Mouse (Mus musculus): Measurements from ENCODE around the gene Cntd1. TPM values are rescaled to one million over a fixed set of nuclear protein-coding genes. Genes with fewer than 3 reads are reported as not detected.

The Cntd1 gene
- total RNA-seq, 2 experiments from 2014 or later, result 0.20 to 0.36 TPM

DNA sequence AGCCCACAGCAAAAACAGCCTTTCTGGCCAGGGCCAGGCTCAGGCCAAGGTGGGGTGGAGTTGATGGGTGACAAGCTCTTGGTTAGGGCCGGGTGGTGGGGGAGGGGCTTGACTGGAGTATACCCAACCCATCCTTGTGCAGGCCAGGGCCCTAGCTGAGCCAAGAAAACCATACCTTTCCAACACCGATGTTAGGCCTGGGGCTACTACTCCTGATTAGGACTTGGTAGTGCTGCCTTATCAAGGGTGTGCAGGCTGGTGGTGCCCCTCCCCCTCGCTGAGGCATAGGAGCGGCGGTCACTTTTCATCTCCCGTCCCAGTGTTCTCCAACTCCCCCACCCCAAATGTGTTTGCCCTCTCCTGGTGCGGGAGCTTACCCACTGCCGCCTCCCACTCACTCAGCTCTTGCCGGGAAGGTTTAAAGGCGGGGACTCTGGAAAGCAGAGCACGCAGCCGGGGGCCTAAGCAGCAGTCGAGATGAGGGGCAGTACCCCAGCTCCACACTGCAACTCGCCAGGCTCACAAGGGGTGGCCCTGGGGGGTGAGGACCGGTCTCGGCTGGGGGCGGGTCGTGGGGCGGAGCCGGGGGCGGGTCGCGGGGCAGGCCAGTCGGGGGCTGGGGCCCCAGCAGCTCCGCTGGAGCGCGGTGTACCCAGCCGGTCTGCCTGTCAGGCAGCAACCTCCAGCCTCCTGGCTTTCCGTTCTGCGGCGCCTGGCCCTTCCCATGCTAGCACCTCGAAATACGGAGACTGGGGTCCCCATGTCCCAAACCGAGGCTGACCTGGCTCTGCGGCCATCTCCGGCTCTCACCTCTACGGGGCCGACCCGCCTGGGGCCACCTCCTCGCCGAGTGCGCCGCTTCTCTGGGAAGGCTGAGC is 18.6 kb upstream of the Cntd1 start, which contains the start of gene Wnk4:
Wnk4 (plus strand) TSS at position 620 of the 878 bp plus-strand sequence.
- DNase-seq, result peak; percentile 64
- Histone ChIP-seq H3K27ac (peak within 1 kb of the TSS; percentile 56), H3K4me3 (peak within 1 kb of the TSS; percentile 76)
- intact Hi-C loops (cut with DNase I), result no loop called here
- TF ChIP-seq CTCF (IDR thresholded peaks at IDR 0.05), result no peak

DNA sequence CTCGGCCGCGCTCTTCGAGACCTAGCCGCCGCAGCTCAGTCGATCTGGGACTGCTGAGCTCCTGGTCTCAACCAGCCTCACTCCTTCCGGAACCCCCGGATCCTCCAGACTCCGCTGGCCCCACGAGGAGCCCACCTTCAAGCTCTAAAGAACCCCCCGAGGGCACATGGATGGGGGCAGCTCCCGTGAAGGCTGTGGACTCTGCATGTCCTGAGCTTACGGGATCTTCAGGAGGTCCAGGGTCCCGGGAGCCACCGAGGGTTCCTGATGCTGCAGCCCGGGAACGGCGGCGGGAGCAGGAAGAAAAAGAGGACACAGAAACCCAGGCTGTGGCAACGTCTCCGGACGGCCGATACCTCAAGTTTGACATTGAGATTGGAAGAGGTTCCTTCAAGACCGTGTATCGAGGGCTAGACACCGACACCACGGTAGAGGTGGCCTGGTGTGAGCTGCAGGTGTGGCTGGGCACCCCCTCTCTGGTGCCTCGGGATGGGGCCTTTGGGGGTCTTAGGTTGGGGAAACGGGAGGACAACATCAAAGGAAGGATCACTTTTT is 17.9 kb upstream of the Cntd1 start:
- peak overlapping the region; percentile 76 for H3K4me3 ChIP-seq
- peak overlapping the region; percentile 56 for H3K27ac ChIP-seq
- no peak for TF ChIP-seq CTCF (IDR thresholded peaks at IDR 0.05)

DNA sequence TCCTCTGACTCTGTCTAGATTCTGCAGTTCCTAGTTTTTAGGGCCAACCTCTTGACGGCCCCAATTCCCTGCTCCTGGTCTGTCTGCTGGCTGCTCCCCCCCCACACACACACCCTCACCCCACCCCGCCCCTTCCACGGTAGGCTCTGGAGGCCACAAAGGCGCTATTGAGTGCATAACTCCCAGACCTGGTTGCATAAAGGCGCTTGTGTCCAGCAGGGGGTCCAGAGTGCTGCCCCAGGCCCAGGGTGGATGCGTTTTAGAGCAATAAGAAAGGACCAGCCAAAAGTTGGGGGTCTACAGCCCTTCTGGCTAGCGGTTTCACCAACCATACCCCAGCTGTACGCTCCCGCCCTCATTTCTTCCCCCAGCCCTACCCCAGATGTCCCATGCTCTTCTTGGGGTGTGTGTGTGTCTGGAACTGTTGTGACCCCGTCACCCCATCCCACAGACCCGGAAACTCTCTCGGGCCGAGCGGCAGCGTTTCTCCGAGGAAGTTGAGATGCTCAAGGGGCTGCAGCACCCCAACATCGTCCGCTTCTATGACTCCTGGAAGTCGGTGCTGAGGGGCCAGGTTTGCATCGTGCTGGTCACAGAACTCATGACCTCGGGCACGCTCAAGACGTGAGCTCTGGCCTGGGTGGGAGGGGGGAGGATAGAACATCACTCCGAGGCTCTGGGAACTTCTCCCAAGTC is 16.4 kb upstream of the Cntd1 start:
- DNase-seq, result no peak
- H3K4me3 ChIP-seq, result no peak overlapping the region
- intact Hi-C loops (cut with DNase I), result no loop called here
- no peak for TF ChIP-seq CTCF (IDR thresholded peaks at IDR 0.05)
- H3K27ac ChIP-seq, result no peak overlapping the region

More for the DNA sequence above, 17.9 kb upstream of the Cntd1 start:
- intact Hi-C loops (cut with DNase I), result no loop called here
- DNase-seq, result no peak

DNA sequence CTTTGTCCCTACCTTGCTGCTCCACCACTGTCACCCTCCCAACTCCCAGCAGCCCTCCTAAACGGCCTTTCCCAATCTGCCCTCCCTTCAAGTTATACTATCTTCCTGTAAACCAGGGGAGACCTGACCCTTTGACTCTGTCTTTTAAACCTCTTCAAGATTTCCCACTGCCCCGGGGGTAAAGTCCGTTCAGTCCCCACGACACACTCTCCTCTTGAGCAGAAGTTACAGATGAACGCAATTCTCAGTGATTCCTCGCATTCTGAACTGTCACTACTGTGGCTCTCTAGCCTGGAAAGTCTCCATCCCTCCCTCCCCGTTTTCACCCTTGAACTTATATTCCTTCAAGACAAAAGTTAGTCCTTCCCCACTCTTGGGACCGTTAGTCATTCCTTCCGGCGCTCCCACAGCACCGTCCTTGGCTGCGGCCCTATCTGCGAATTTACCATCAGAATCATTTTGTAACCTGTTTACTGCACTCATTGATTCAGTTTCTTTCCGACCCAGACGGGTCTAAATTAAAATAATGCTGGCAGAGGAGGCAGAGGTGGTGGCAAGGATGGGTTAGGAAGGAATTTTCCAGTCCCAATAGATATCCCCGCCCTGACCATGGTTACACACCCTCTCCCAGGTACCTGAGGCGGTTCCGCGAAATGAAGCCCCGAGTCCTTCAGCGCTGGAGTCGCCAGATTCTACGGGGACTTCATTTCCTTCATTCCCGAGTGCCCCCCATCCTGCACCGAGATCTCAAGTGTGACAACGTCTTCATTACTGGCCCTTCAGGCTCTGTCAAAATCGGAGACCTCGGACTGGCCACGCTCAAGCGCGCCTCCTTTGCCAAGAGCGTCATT is 15.4 kb upstream of the Cntd1 start:
- Histone ChIP-seq H3K4me3 (no peak overlapping the region), H3K27ac (no peak overlapping the region)
- TF ChIP-seq CTCF (IDR thresholded peaks at IDR 0.05), result no peak
- no peak for DNase-seq
- intact Hi-C loops (cut with DNase I), result no loop called here

DNA sequence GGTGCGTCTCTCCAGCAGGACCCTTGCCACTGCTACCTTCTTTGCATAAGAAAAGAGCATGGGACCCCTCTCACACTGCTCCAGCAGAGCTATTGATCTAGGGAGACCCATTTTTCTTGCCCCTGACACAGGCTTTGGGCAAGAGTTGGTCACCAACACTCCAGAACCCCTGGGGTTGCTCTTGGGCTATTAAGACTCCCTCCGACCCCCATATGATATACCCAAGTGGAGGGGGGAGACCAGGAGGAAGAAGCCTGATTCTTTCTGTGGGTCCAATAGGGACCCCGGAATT is 14.9 kb upstream of the Cntd1 start:
- intact Hi-C loops (cut with DNase I), result no loop called here

DNA sequence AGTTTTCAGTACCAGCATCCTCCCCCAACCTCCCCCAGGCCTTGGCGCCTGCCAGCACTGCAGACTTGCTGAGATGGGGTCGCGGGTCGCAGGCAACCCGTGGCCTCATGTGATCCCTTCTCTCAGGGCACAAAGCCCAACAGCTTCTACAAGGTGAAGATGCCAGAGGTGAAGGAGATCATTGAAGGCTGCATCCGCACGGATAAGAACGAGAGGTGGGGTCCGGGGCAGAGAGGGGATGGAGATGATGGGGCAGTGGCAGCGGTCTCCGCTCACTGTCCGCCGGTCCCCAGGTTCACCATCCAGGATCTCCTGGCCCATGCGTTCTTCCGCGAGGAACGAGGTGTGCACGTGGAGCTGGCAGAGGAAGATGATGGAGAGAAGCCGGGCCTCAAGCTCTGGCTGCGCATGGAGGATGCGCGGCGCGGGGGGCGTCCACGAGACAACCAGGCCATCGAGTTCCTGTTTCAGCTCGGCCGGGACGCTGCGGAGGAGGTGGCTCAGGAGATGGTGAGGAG is 13.8 kb upstream of the Cntd1 start:
- intact Hi-C loops (cut with DNase I), result no loop called here
- Histone ChIP-seq H3K4me3 (no peak overlapping the region), H3K27ac (no peak overlapping the region)
- no peak for TF ChIP-seq CTCF (IDR thresholded peaks at IDR 0.05)
- DNase-seq, result no peak

More for the DNA sequence above, 14.9 kb upstream of the Cntd1 start:
- Histone ChIP-seq H3K4me3 (no peak overlapping the region), H3K27ac (no peak overlapping the region)
- no peak for TF ChIP-seq CTCF (IDR thresholded peaks at IDR 0.05)
- no peak for DNase-seq

DNA sequence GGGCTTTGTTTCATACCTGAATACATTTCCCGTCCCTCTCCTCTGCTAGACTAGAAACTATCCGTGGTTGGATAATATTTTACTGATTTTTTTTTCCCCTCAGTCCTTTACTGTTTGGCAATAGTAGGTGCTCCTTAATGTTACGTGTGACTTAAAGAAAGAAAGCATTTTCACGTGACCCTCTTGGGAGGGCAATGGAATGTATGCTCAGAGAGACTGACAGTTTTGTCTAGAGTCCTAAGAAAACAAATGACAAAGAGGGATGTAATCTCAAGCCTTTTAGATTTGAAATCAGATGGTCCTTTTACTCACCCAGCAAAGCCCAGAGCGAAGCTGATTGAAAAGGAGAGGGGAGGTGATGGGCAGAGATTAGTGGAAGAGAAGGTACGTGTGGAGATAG is 12.9 kb upstream of the Cntd1 start:
- H3K4me3 ChIP-seq, result no peak overlapping the region
- DNase-seq, result no peak
- intact Hi-C loops (cut with DNase I), result no loop called here
- H3K27ac ChIP-seq, result no peak overlapping the region
- TF ChIP-seq CTCF (IDR thresholded peaks at IDR 0.05), result no peak

DNA sequence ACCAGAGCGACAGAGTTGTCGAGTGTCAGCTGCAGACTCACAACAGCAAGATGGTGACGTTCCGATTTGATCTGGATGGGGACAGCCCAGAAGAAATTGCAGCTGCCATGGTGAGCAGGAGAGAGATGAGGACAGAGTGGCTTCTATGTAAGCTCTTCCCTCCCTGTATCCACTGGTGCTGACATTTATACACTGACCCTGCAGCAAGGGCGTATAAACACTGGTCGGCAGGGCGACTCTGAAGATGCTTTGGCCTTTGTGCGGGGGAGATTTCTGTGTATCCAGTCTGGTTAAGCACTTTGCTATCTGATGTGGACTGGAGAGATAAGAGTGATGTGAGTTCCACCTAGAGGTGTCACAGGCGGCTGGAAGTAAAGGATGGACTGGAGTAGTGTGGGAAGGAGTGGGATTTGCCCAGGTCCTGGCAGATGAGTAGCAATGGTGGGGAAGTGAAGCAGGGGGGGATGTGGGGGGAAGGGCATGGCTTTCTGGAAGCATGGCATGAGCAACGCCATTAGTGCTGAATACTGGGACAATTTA is 9.2 kb upstream of the Cntd1 start:
- no peak for TF ChIP-seq CTCF (IDR thresholded peaks at IDR 0.05)
- no peak overlapping the region for H3K27ac ChIP-seq
- DNase-seq, result no peak
- H3K4me3 ChIP-seq, result no peak overlapping the region
- intact Hi-C loops (cut with DNase I), result no loop called here

DNA sequence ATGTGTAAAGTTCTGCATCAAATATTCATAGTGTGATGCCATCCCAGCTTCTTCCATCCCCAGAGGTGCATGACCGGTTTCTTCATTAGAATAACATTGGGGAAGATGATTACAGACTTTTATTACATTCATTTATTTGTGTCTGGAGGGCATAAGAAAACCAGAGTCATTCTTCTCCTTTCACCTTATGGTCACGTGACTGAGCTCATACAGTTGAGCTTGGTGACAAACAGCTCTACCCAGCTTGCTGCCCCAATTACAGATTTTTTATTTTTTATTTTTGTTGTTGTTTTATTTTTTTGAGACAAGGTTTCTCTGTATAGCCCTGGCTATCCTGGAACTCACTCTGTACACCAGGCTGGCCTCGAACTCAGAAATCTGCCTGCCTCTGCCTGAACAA is 6.4 kb upstream of the Cntd1 start:
- no peak overlapping the region for H3K27ac ChIP-seq
- intact Hi-C loops (cut with DNase I), result no loop called here
- H3K4me3 ChIP-seq, result no peak overlapping the region
- TF ChIP-seq CTCF (IDR thresholded peaks at IDR 0.05), result no peak
- no peak for DNase-seq

DNA sequence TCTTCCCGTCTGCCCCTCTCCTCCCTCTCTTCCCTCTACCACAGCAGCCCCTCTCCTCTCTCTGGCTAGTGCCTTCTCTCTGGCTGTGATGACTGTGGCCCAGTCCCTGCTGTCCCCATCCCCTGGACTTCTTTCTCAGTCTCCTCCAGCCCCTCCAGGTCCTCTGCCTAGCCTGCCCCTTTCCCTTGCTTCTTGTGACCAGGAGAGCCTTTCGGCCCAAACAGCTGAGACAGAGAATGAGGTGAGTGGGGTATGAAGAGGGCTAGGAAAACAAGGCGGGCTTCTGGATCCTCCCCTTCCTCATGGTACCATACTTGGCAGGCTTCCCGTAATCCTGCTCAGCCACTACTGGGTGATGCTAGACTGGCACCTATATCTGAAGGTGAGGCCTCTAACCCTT is 3.5 kb upstream of the Cntd1 start:
- Histone ChIP-seq H3K27ac (no peak overlapping the region), H3K4me3 (no peak overlapping the region)
- intact Hi-C loops (cut with DNase I), result no loop called here
- DNase-seq, result no peak
- no peak for TF ChIP-seq CTCF (IDR thresholded peaks at IDR 0.05)

DNA sequence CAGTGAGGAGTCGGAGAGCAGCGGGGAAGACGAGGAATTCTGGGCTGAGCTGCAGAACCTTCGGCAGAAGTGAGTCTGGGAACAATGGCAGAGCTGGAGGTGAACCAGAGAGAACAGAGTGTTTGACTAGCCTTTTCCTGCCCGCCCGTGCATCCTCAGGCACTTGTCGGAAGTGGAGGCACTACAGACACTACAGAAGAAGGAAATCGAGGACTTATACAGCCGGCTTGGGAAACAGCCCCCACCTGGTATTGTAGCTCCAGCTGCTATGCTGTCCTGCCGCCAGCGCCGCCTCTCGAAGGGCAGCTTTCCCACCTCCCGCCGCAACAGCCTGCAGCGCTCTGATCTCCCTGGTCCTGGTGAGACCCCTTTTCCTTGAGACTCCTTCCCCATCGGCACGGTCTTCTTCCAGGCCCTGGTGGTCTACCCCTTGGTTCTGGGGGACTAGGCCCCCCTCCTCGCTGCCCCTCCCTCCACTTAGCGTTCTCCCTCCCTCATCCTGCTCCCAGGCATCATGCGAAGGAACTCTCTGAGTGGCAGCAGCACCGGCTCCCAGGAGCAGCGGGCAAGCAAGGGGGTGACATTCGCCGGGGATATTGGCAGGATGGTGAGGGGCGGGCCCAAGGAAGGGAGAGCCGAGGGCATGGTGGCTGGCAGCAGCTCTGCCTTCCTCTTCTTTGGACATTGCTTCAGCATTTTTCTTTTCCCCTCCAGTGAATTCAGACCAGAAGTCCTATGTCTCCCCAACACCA is 2.3 kb upstream of the Cntd1 start:
- Histone ChIP-seq H3K27ac (no peak overlapping the region), H3K4me3 (no peak overlapping the region)
- intact Hi-C loops (cut with DNase I), result no loop called here
- no peak for DNase-seq
- TF ChIP-seq CTCF (IDR thresholded peaks at IDR 0.05), result no peak

Measured in gastrocnemius, adult 2 months (tissue).